Mouse (Mus musculus): ENCODE results near the gene Hist1h3e.
"Not testable (repeated sequence)": the region's sequence is repeated elsewhere in the genome, so short reads cannot be mapped to it uniquely, and the experiment has no call there.

The Hist1h3e gene

GRCm38 (mm10) chr13:23584331-23584730, 22.2 kb upstream of the Hist1h3e start:
- in situ Hi-C loops (cut with MboI, MseI): loop anchor here (5.0 to 10.0 kb wide), 2 partner anchors 50 to 163 kb away; partner anchors contain the start of genes Hist1h2af, Hist1h2bb, Hist1h3c and Hist1h3g

GRCm38 (mm10) chr13:23583387-23584068, 21.4 kb upstream of the Hist1h3e start:
- in situ Hi-C loops (cut with MboI, MseI): loop anchor here (5.0 to 10.0 kb wide), 2 partner anchors 49 to 164 kb away; partner anchors contain the start of genes Hist1h2af, Hist1h2bb, Hist1h3c and Hist1h3g

GRCm38 (mm10) chr13:23582219-23583056, 20.3 kb upstream of the Hist1h3e start:
- in situ Hi-C loops (cut with MboI, MseI): loop anchor here (5.0 to 10.0 kb wide), 2 partner anchors 48 to 165 kb away; partner anchors contain the start of genes Hist1h2af, Hist1h2bb, Hist1h3c and Hist1h3g

- in situ Hi-C loops (cut with MboI, MseI): loop anchor here (5.0 to 10.0 kb wide), 2 partner anchors 47 to 166 kb away; partner anchors contain the start of genes Hist1h2af, Hist1h2bb, Hist1h3c and Hist1h3g
These were observed 19.4 kb upstream of the Hist1h3e start, which contains the start of gene Hist1h4d for GRCm38 (mm10) chr13:23581408-23582218. Gene Hist1h4d, plus strand, starts transcription at chr13:23581598.

GRCm38 (mm10) chr13:23577835-23578234, 15.7 kb upstream of the Hist1h3e start:
- in situ Hi-C loops (cut with MboI, MseI): no loop called here

- in situ Hi-C loops (cut with MboI, MseI): no loop called here
These were observed 14.9 kb upstream of the Hist1h3e start for GRCm38 (mm10) chr13:23576906-23577639.

GRCm38 (mm10) chr13:23576351-23576881, 14.2 kb upstream of the Hist1h3e start:
- in situ Hi-C loops (cut with MboI, MseI): no loop called here

- in situ Hi-C loops (cut with MboI, MseI): not testable (repeated sequence)
These were observed 13.7 kb upstream of the Hist1h3e start for GRCm38 (mm10) chr13:23575864-23576313.

- in situ Hi-C loops (cut with MboI, MseI): no loop called here
These were observed 13.2 kb upstream of the Hist1h3e start, which contains the start of gene Hist1h3d for GRCm38 (mm10) chr13:23575271-23575851. Gene Hist1h3d, plus strand, starts transcription at chr13:23575763.

- in situ Hi-C loops (cut with MboI, MseI): loop anchor here (5.0 to 25.0 kb wide), 4 partner anchors 108 to 1852 kb away; partner anchors contain the start of genes Hist1h2ac, Hist1h2ao, Hist1h2bc and Hist1h2bm
These were observed 12.5 kb upstream of the Hist1h3e start for GRCm38 (mm10) chr13:23574546-23575170.

- in situ Hi-C loops (cut with MboI, MseI): loop anchor here (5.0 to 25.0 kb wide), 4 partner anchors 108 to 1852 kb away; partner anchors contain the start of genes Hist1h2ac, Hist1h2ao, Hist1h2bc and Hist1h2bm
These were observed 11.8 kb upstream of the Hist1h3e start, which contains the start of the genes Hist1h2bf and Hist1h2ad for GRCm38 (mm10) chr13:23573898-23574524. Gene Hist1h2bf, minus strand, starts transcription at chr13:23574196. Gene Hist1h2ad, plus strand, starts transcription at chr13:23574381.

- in situ Hi-C loops (cut with MboI, MseI): loop anchor here (5.0 to 25.0 kb wide), 4 partner anchors 109 to 1851 kb away; partner anchors contain the start of genes Hist1h2ac, Hist1h2ao, Hist1h2bc and Hist1h2bm
These were observed 11.1 kb upstream of the Hist1h3e start for GRCm38 (mm10) chr13:23573034-23573897.

- in situ Hi-C loops (cut with MboI, MseI): loop anchor here (5.0 to 25.0 kb wide), 4 partner anchors 110 to 1850 kb away; partner anchors contain the start of genes Hist1h2ac, Hist1h2ao, Hist1h2bc and Hist1h2bm
These were observed 10.3 kb upstream of the Hist1h3e start for GRCm38 (mm10) chr13:23572218-23573033.

- in situ Hi-C loops (cut with MboI, MseI): loop anchor here (5.0 to 25.0 kb wide), 4 partner anchors 111 to 1849 kb away; partner anchors contain the start of genes Hist1h2ac, Hist1h2ao, Hist1h2bc and Hist1h2bm
These were observed 9.5 kb upstream of the Hist1h3e start for GRCm38 (mm10) chr13:23571504-23572217.

- in situ Hi-C loops (cut with MboI, MseI): loop anchor here (5.0 to 25.0 kb wide), 4 partner anchors 111 to 1849 kb away; partner anchors contain the start of genes Hist1h2ac, Hist1h2ao, Hist1h2bc and Hist1h2bm
These were observed 8.9 kb upstream of the Hist1h3e start, which contains the start of the genes Hist1h2ae and Hist1h2bg for GRCm38 (mm10) chr13:23571022-23571503. Gene Hist1h2ae, minus strand, starts transcription at chr13:23571220. Gene Hist1h2bg, plus strand, starts transcription at chr13:23571396.

All from regulatory T cell (primary cell).